Mouse (Mus musculus) adrenal gland, adult 18-20 months (tissue): ENCODE data around the gene Cyp2d22. TPM values are rescaled to one million over a fixed set of nuclear protein-coding genes. Genes with fewer than 3 reads are reported as not detected.
A peak's percentile ranks its signal among the peaks of the same experiment; 100 is the strongest.

ENCODE experiments used
- DNase-seq, 2 experiments: peaks; one replicate each; pipeline ENCODE4 v3.0.0; 2021 to 2022; ENCODE audit warnings: low spot score in 2 of 2
- total RNA-seq, 2 experiments: library from RNA; stranded (reverse); gene quantifications; 1 replicate in 1 of 2; 2 replicates in 1 of 2; pipeline ENCODE4 v1.2.3; 2021

The Cyp2d22 gene
- total RNA-seq, 2 experiments from 2014 or later: 47.7 to 48.8 TPM

DNA sequence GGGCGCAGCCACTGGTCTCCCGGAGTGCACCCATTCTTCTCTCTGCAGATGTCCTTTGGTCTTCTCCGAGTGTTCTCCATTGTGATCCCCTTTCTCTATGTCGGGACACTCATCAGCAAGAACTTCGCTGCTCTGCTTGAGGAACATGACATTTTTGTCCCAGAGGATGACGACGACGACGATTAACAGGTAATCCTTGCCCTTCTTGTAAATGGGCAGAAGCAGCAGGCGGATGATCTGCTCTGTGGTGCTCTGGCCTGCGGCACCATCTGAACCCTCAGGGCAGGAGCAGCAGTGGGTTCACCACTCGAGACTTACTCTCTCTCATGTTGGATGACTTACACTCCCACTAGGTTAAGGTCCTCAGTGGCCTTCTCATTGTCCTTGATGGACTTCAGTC, 32.2 kb downstream of the Cyp2d22 start:
- no peak for DNase-seq

DNA sequence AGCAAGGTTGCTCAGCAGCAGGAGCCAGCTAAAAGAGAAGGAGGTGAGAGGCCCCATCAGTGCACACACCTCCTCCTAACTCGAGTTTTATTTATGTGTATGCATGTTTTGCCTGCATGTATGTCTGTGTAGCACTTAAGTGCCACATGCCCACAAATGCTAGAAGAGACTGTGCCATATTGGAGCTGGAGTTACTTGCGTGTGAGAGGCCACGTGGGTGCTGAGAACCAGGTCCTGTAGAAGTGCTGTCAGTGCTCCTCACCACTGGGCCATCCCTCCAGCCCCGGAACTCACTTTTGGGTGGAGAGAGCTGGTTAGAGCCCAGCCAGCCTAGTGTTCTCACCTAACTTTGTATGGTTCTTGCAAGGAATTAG, 32.8 kb downstream of the Cyp2d22 start:
- DNase-seq: no peak

DNA sequence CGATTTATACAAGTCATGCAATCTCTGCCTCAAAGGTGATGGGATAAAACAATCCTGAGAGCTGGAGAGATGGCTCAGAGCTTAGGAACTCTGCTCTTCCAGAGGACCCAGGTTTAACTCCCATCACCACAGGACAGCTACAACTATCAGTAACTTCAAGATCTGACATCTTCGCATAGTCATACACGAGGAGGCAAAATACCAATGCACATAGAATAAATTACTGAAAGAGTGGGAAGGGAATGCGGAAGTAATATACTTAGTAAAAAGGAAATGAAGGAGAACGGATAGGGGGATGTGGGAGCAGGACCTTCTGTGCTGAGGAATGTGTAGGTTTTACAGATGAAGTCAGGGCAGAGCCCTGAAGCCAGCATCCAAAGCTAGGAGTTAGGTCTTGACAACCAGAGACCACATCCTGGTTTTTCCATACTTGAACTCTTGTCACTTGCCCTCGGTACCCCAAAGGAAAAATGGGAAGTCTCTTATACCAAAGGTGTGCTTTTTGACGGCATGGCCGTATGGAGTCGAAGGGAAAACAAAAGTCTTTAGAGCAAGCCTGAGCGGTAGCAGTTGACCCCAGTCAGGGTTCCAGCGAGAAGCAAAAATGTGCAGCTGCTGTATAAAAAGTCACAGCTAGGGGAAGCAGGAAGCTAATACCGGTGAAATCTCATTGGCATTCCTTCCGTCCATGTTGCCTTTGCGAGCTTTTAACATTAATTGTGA, 33.3 kb downstream of the Cyp2d22 start:
- DNase-seq: no peak

DNA sequence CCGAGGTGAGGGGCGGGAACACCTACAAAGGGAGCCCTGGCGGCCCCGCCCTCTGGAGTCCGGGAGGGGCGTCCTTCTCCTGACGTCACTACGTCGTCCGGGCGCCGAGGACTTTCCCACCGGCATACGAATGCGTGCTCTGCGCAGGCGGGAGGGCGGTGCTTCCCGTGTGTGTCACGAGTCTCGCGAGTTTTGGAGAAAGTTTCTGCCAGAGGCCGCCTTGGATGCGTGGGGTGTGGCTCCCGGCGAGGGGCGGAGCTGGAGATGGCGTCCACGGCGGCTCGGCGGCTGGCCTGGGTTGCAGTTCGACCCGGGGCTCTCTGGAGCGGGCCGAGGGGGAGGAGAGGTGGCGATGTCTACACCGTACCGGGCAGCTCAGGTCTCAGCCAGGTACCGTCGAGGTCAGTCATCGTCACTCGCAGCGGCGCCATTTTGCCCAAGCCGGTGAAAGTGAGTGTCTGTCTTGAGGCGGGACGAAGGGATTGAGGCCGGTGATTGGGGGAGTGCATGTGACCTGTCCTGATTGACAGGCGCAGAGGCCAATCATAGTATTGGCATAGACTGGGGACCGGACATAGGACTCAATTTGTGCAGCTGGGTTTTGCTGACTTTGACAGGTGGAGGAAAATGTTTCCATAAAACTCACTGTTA, 34.1 kb downstream of the Cyp2d22 start:
- DNase-seq: peak; percentile 94

- no peak for DNase-seq
These were observed 35.1 kb downstream of the Cyp2d22 start for GRCm38 (mm10) chr15:82344971-82345370.

DNA sequence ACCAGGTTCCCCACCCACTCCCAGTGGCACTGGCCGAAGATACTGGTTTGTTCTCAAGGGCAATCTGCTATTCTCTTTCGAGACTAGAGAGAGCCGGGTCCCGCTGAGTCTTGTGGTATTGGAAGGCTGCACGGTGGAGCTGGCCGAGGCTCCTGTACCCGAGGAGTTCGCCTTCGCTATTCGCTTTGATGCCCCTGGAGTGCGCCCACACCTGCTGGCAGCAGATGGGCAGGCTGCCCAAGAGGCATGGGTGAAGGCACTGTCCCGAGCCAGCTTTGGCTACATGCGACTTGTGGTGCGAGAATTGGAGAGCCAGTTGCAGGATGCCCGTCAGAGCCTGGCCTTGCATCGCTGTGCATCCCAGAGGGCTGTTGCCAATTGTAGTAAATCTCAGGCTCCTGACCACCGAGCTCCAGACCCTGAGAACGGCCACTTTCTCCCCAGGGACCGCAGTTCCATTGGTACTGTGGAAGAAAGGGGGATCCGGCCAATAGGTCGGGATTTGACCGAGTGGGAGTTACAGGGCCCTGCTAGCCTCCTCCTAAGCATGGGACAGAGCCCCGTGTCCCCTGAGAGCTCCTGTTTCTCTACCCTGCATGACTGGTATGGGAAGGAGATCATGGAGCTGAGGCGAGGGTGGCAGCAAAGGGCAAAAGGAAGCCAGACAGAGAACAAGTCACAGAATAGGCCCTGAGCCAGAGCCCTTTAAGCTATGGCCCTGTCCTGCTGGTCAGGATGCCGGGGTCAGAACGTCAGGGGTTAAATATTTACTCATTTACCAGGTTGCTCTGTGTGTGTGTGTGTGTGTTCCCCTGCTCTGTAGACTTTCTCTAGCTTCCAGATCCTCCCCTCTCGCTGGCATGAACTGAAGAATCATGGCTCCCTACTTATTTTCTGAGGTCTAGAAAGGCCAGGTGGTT, 36.4 kb downstream of the Cyp2d22 start:
- DNase-seq: no peak

DNA sequence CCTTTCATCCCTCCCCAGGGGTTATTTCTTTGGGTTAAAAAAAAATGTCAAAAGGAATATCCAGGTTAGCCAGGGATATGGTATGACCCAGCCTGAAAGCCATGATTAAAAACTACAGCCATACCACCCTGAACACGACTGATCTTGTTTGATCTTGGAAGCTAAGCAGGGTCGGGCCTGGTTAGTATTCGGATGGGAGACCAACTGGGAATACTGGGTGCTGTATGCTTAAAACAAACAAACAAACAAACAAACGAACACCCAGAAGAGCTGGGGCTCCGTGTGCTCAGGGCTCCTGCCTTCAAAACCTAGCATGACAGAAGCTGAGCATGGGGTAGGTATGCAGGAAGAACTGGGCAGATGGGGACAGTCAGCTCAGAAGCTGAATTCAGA, 37.5 kb downstream of the Cyp2d22 start:
- DNase-seq: no peak

DNA sequence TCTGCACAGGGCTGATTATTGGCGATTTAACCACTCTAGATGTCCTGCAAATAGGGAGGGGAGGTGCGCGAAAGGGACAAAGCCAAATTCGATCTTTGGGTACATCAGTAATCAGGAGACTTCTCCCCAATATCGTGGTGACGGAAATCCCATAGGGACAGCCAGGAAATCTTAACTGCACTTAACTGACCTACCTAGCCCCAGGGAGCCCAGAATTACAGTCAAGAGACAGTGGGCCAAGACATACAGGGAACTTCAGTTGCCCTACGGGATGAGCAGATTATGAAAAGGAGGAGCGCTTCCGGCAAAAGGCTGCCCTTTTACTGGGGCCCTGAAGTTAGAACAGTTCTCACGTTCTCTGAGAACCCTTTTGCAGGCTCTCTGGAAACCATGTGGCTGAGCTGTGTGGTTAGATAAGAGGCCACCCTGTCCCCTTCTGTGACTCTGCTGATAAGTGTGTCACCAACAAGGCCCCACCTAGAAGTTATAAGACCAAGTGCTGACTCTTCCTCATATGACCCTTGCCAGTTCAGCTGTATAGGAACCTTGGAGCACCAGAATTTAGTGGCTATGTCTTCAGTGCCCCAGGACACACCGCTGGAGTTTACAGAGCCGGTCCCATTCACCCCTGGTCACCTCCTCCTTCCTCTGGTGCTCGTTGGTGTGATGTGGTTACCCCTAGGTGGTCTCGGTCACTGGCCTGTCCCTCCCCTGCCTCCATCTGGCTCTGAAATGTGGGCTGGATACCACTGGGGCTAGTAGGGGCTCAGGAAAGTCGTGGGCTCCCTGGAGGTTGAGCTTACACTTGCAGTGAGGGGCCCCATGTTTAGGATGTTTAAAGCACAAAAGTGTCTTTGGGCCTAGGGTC, 38.2 kb downstream of the Cyp2d22 start:
- DNase-seq: no peak

- peak; percentile 45 to 59 for DNase-seq
These were observed 39.0 kb downstream of the Cyp2d22 start for GRCm38 (mm10) chr15:82341036-82341501.

DNA sequence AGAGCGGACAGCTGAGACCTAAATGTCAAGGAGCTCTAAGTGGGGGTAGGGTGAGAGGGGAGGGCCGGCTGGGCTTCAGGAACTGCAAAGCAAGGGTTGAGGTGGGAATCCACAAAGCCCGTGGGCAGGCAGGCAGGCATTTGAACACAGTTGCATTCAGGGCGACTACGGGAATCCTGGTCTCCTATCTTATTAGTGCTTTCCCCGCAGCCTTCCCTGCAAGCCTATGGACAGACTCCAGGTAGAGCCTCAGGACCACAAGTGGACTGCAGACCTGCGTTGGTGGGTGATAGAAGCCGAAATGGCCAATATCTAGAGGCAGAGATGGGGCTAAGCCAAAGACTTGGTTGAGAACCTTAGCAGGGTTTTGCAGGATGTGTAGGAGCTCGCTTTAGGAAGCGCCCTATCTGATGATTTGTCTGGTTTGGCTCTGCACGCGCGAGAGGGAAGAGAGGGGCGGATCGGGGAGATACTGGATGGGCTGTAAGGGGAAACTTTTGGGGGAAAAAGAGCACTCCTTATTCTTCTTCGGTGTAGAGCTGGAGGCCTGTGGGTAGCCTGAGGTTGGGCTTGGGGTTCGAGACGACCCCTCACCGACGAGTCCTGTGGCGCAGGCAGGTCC, 39.5 kb downstream of the Cyp2d22 start:
- DNase-seq: no peak

- no peak for DNase-seq
These were observed 40.3 kb downstream of the Cyp2d22 start for GRCm38 (mm10) chr15:82339634-82340254.

DNA sequence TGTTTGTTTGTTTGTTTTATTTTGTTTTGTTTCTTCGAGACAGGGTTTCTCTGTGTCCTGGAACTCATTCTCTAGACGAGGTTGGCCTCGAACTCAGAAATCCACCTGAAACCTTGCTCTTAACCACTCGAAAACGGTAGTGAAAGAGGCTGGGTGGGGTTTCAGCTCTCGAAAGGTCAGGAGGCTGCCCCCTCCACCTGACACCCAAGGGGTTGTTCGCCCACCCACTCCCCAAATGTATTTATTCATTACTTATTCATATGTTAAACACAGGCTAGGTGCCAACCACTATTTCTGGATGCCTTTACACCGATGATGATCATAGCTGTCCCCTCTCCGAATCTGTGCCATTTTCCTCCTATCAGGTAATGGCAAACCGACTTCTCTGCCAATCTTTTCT, 40.9 kb downstream of the Cyp2d22 start:
- DNase-seq: no peak

- peak; percentile 96 to 97 for DNase-seq
These were observed 41.4 kb downstream of the Cyp2d22 start, which contains the start of the genes Naga, Pheta2 and Smdt1 for GRCm38 (mm10) chr15:82338593-82339112. Gene Naga (minus strand): TSS chr15:82338925. Gene Pheta2 (plus strand): TSS chr15:82338942. Gene Smdt1 (plus strand): TSS chr15:82338959.

- DNase-seq: no peak
These were observed 42.2 kb downstream of the Cyp2d22 start for GRCm38 (mm10) chr15:82337875-82338274.

DNA sequence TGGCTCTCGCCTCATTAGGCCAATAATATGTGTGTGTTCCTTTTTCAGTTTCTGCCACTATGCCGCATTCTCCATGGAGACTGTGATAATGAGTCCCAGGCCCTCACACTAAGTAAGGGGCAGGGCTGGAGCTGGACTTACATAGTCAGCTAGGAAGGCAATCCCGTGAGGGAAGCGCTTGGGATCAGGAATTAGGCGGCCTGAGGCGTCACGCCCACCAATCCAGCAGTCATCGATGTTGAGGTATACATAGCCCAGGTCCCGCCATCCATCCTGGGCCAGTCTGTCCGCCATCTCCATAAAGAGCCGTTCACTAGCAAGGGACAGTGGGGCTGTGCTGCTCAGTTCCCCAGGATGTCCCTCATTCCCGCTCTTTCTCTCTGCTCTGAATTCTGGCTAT, 43.4 kb downstream of the Cyp2d22 start:
- DNase-seq: no peak

GRCm38 (mm10) chr15:82335194-82335593, 44.9 kb downstream of the Cyp2d22 start:
- no peak for DNase-seq

GRCm38 (mm10) chr15:82325382-82325781, 54.7 kb downstream of the Cyp2d22 start:
- no peak for DNase-seq

DNA sequence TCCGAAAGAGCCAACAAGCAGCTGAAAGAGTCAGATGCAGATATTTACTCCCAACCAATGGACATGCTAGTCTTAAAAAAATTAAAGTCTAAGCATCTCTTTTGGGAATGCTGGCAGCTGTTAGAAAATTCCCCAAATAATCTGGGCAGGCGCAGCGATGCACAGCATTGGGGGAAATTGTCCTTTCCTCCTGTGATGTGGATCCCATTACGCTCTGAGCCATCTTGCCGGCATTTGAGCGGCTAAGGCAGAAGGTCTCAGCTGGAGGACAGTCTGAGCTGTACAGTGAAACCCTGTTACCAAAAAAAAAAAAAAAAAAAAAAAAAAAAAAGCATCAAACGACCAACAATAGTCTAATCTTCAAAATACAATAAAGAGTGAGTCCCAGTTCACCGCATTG, 57.9 kb downstream of the Cyp2d22 start:
- DNase-seq: no peak
